Mouse (Mus musculus) ES-Bruce4 (cell line): ENCODE results near the gene Tbc1d30.

ENCODE experiments used
- CTCF ChIP-seq: IDR thresholded peaks from one replicate; pipeline ENCODE4 v1.8.1; 2011; ENCODE audit warnings: low read depth, low read length
- EP300 ChIP-seq: IDR thresholded peaks from 2 replicates; pipeline ENCODE4 v1.6.1; 2011; ENCODE audit warnings: low read depth, low read length; ENCODE audit not compliant: insufficient read depth
- POLR2A ChIP-seq: IDR thresholded peaks from one replicate; pipeline ENCODE4 v1.8.1; 2011; ENCODE audit warnings: low read length; ENCODE audit not compliant: insufficient read depth

GRCm38 (mm10) chr10:121303559-121303958 lies 47.5 kb downstream of the Tbc1d30 start:
- no peak for TF ChIP-seq POLR2A
- TF ChIP-seq EP300, result no peak
- no peak for TF ChIP-seq CTCF
